8 mouse cellular contexts compared by ENCODE assay signal in genomic region chr11:106216730-106217490, GRCm38 (mm10). TPM values are rescaled to one million over a fixed set of nuclear protein-coding genes. Genes with fewer than 3 reads are reported as not detected.
A peak's percentile ranks its signal among the peaks of the same experiment; 100 is the strongest.
DNase-seq lines count a peak whose midpoint lies in the region; ATAC-seq and TF ChIP-seq lines count a peak whose summit lies in the region.

Gene Ddx42 (plus strand): TSS chr11:106216926.

- CTCF ChIA-PET in Patski (lab: Charles Lee), result no interaction called here

- no peak for TF ChIP-seq CTCF in Patski (IDR thresholded peaks at IDR 0.05)

- peak; percentile 91 for DNase-seq in Patski (ENCODE audit: low read depth, low spot score)
- DNase-seq in cerebellum, postnatal 14 days, result peak; percentile 94
- DNase-seq in frontal cortex, postnatal 14 days (ENCODE audit: low spot score in 2 of 2), result peak; percentile 88 to 90
- DNase-seq in layer of hippocampus, postnatal 25 days (ENCODE audit: extremely low spot score in 1 of 2, low spot score in 1 of 2), result peak in 1 of 2 experiments; percentile 78
- peak; percentile 92 for DNase-seq in lung, postnatal 25 days (ENCODE audit: low spot score)
- DNase-seq in retina, embryonic 14.5 days (ENCODE audit: low spot score), result peak; percentile 98
- DNase-seq in thymus, postnatal 4 days, result peak; percentile 90

- H3K9me3 ChIP-seq in hindbrain, embryonic 13.5 days, result no peaks in the 10 kb centered on the region

- in situ Hi-C loops in Patski (cut with MboI; ENCODE audit: low pct_unique_long_range_greater_than_20kb), result no loop called here

- H3K27me3 ChIP-seq in Patski, result no peaks in the 10 kb centered on the region
- H3K27me3 ChIP-seq in hindbrain, embryonic 13.5 days, result no peaks in the 10 kb centered on the region

- ATAC-seq in Patski, result peak; percentile 68
- peak; percentile 97 for ATAC-seq in hindbrain, embryonic 13.5 days (ENCODE audit: low FRiP score)

- POLR2A ChIA-PET in Patski (lab: Charles Lee), result interaction anchor here (0.7 to 0.8 kb wide), 2 partner anchors 10 to 56 kb away, joined by 3 read pairs; partner anchors contain the start of genes Gm10840 and Limd2

- H3K36me3 ChIP-seq in hindbrain, embryonic 13.5 days, result peaks cover 13% of the 10 kb centered on the region

- WGBS in hindbrain, embryonic 13.5 days, result under 1% methylated on average over 69 of the region's 70 CpGs

- H3K9ac ChIP-seq in hindbrain, embryonic 13.5 days, result peak within 1 kb of the TSS; percentile 97

- H3K4me1 ChIP-seq in hindbrain, embryonic 13.5 days (replicated peaks), result peaks cover 47% of the 10 kb centered on the region

- H3K4me3 ChIP-seq in hindbrain, embryonic 13.5 days, result peak within 1 kb of the TSS; percentile 96

- peak within 1 kb of the TSS; percentile 94 for H3K27ac ChIP-seq in hindbrain, embryonic 13.5 days

- peak within 1 kb of the TSS; percentile 72 for H3K4me2 ChIP-seq in hindbrain, embryonic 13.5 days

RNA-seq across cellular contexts. Expression of gene Ddx42, which starts in this region (rescaled TPM):
- 62.9 TPM for polyA plus RNA-seq in Patski (2021)
- 92.0 and 96.2 TPM in 2 replicates for polyA plus RNA-seq in hindbrain, embryonic 13.5 days (2015; fragmentation: Nextera tagmentation; extraction: Ambion mirVana)
- 10 to 100 TPM; 64.5 to 74.1 TPM for total RNA-seq in layer of hippocampus, postnatal 25 days (2021)
